Mouse (Mus musculus) ES-Bruce4 (cell line): ENCODE measurements around the gene Abat.

Experiments used
- CTCF ChIP-seq: IDR thresholded peaks from one replicate; pipeline ENCODE4 v1.8.1; 2011; ENCODE audit warnings: low read depth, low read length
- EP300 ChIP-seq: IDR thresholded peaks from 2 replicates; pipeline ENCODE4 v1.6.1; 2011; ENCODE audit warnings: low read depth, low read length; ENCODE audit not compliant: insufficient read depth

DNA sequence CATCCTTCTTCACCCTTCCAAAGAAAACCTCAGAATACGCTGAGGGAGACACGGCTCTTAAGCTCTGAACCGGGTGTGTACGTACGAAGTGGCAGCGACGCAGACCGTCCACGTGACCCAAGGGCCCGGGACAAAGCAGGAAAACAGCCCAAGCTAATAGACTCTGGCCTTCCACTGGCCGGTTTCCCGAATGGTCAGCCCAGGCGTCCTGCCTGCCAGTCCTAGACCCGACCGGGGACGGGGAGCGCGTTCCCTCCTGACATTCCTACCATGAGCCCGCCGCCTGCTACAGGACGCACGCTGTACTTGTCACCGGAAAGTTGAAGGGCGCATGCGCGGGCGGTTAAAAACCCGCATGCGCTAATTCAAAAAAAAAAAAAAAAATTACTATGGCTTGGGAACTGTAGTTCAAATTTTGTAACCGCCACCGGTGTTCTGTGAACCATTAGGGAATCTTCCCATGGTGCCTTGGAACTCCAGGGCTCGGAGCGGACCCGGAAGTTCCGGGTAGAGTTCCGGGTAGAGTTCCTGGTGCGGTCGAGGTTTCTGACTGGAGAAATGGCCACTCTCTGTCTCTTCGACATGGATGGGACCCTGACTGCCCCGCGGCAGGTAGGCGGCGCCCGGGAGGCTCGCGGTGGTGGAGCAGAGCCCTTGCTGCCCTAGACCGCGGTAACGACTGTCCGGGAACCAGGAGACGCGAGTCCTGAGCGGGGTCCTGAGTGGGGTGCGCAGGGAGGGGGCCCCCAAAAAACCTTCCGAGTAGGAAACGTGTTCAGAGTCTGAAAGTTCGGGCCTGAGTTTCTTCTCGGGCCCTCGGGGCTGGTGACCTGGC lies 124.2 kb downstream of the Abat start, which contains the start of the genes Pmm2 and Tmem186:
- TF ChIP-seq CTCF (no peak), EP300 (no peak)
